Mouse (Mus musculus): ENCODE results near the gene Utrn. TPM values are rescaled to one million over a fixed set of nuclear protein-coding genes. Genes with fewer than 3 reads are reported as not detected.

Utrn gene
- total and polyA plus RNA-seq, 3 experiments, result 0.31 to 1.1 (median 0.67) TPM

DNA sequence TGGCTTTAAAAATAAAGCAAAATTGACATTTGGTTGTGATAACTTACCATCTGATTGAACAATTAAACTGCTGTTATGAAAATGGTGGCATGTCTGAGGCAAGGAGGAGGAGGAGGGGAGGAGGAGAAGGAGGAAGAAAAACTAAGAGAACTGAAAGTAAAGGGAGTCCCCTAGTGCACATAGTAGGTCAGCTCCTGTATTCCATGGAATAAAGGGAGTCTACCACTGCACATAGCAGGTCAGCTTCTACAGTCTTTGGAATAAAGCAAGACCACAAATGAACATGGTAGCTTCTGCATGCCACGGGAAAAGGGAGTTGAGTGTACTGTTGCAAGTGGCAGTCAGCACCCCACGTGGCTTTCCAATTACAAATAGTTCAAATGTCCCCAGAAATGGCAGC is 323.7 kb downstream of the Utrn start:
- H3K4me2 ChIP-seq (ENCODE audit: insufficient read depth, low read depth, poor library complexity, severe bottlenecking), result no peak overlapping the region
- in situ Hi-C loops (cut with MboI; ENCODE audit: low pct_ligation_motif_present, low pct_unique_long_range_greater_than_20kb, low sequenced_read_pairs), result no loop called here
- no peaks in the 10 kb centered on the region for H3K4me1 ChIP-seq (ENCODE audit: control insufficient read depth in 1 of 2, insufficient read depth in 2 of 2)
- no peaks in the 10 kb centered on the region for H3K27me3 ChIP-seq (replicated peaks)
- H3K9ac ChIP-seq (ENCODE audit: insufficient read depth, low read depth), result no peak overlapping the region
- H3K4me3 ChIP-seq (replicated peaks in 1 of 3; ENCODE audit: low read depth in 2 of 3, low read length in 2 of 3, poor library complexity in 1 of 3), result no peak overlapping the region
- no peaks in the 10 kb centered on the region for H3K79me2 ChIP-seq (replicated peaks; ENCODE audit: control insufficient read depth, extremely low read depth, insufficient read depth, poor library complexity, severe bottlenecking)
- no peak overlapping the region for H3K27ac ChIP-seq (ENCODE audit: insufficient read depth, low read depth)
- dilution Hi-C loops (cut with MboI; ENCODE audit: extremely low pct_ligation_motif_present, extremely low pct_unique_long_range_greater_than_20kb, low sequenced_read_pairs), result no loop called here
- no peaks in the 10 kb centered on the region for H3K9me3 ChIP-seq (replicated peaks; ENCODE audit: low read length)
- no peak for DNase-seq (ENCODE audit: extremely low read depth)
- H3K36me3 ChIP-seq (replicated peaks in 1 of 2; ENCODE audit: control insufficient read depth in 1 of 2, insufficient read depth in 1 of 2, low read length in 1 of 2), result no peaks in the 10 kb centered on the region
- no peak for TF ChIP-seq POLR2A (IDR thresholded peaks at IDR 0.05; ENCODE audit: low read depth, low read length)
- peak; percentile 63; the same call in 1 of the 2 replicates for TF ChIP-seq ZKSCAN1 (IDR thresholded peaks at IDR 0.05; ENCODE audit: borderline replicate concordance, low read depth, low read length)

DNA sequence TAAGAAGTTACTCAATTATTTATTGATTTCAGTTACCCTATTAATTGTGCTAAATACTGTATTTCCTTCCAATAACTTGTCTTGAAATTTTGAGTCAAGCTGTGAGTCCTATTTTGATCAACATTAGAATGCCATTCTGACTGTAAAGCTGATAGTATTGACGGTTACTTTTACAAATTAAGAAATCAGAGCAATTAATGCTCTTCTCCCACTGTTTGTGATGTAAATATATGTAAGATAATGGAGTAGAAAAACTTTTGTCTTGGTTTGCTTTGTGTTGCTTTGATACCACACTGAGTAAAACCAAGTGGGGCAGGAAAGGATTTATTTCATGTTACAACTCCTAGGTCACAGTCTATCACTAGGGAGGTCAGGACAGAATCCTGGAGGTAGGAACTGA is 327.4 kb downstream of the Utrn start:
- no peak for DNase-seq (ENCODE audit: extremely low read depth)
- no peaks in the 10 kb centered on the region for H3K36me3 ChIP-seq (replicated peaks in 1 of 2; ENCODE audit: control insufficient read depth in 1 of 2, insufficient read depth in 1 of 2, low read length in 1 of 2)
- no peaks in the 10 kb centered on the region for H3K27me3 ChIP-seq (replicated peaks)
- dilution Hi-C loops (cut with MboI; ENCODE audit: extremely low pct_ligation_motif_present, extremely low pct_unique_long_range_greater_than_20kb, low sequenced_read_pairs) (no loop called here), in situ Hi-C loops (cut with MboI; ENCODE audit: low pct_ligation_motif_present, low pct_unique_long_range_greater_than_20kb, low sequenced_read_pairs) (no loop called here)
- no peak overlapping the region for H3K9ac ChIP-seq (ENCODE audit: insufficient read depth, low read depth)
- H3K79me2 ChIP-seq (replicated peaks; ENCODE audit: control insufficient read depth, extremely low read depth, insufficient read depth, poor library complexity, severe bottlenecking), result no peaks in the 10 kb centered on the region
- no peaks in the 10 kb centered on the region for H3K4me1 ChIP-seq (ENCODE audit: control insufficient read depth in 1 of 2, insufficient read depth in 2 of 2)
- H3K4me2 ChIP-seq (ENCODE audit: insufficient read depth, low read depth, poor library complexity, severe bottlenecking), result no peak overlapping the region
- TF ChIP-seq EP300 (IDR thresholded peaks at IDR 0.05; ENCODE audit: low read length), result no peak
- TF ChIP-seq BHLHE40 (IDR thresholded peaks at IDR 0.05; ENCODE audit: low read depth, low read length), result no peak
- no peak for TF ChIP-seq ZKSCAN1 (IDR thresholded peaks at IDR 0.05; ENCODE audit: borderline replicate concordance, low read depth, low read length)
- TF ChIP-seq ETS1 (conservative IDR thresholded peaks at IDR 0.05; ENCODE audit: low read depth, low read length), result no peak
- TF ChIP-seq PAX5 (IDR thresholded peaks at IDR 0.05; ENCODE audit: low read length), result no peak
- no peak for TF ChIP-seq MAX (IDR thresholded peaks at IDR 0.05; ENCODE audit: low read length)
- no peak for TF ChIP-seq TCF12 (IDR thresholded peaks at IDR 0.05; ENCODE audit: low read depth, low read length)
- TF ChIP-seq GABPA (IDR thresholded peaks at IDR 0.05; ENCODE audit: insufficient replicate concordance, low read depth, low read length), result no peak
- no peak for TF ChIP-seq USF1 (IDR thresholded peaks at IDR 0.05; ENCODE audit: low read depth, low read length)
- TF ChIP-seq RAD21 (IDR thresholded peaks at IDR 0.05; ENCODE audit: low read depth, low read length), result no peak
- no peak for TF ChIP-seq MAZ (IDR thresholded peaks at IDR 0.05; ENCODE audit: low read depth, low read length)
- no peak for TF ChIP-seq NRF1 (IDR thresholded peaks at IDR 0.05; ENCODE audit: low read depth, low read length)
- H3K27ac ChIP-seq (ENCODE audit: insufficient read depth, low read depth), result no peak overlapping the region
- no peak overlapping the region for H3K4me3 ChIP-seq (replicated peaks in 1 of 3; ENCODE audit: low read depth in 2 of 3, low read length in 2 of 3, poor library complexity in 1 of 3)
- no peaks in the 10 kb centered on the region for H3K9me3 ChIP-seq (replicated peaks; ENCODE audit: low read length)

DNA sequence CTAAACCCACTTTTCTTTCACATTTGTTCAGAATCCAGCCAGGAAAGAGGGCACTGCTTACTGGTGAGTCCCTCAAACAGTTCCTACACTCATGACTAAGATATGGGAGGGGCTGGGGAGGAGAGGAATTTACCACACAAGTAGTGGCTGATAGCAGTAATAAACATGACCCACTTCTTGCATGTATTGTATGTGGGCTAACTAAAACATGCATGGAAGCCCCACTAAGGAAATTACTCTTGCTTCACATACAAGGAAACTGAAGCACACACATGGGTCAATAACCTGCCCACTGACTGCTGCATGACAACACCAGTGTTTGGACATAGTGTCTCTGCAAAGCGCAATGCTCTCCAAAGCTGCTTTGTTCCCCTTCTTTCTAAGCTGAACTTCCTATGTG is 333.9 kb downstream of the Utrn start:
- no peaks in the 10 kb centered on the region for H3K36me3 ChIP-seq (replicated peaks in 1 of 2; ENCODE audit: control insufficient read depth in 1 of 2, insufficient read depth in 1 of 2, low read length in 1 of 2)
- TF ChIP-seq SMC3 (IDR thresholded peaks at IDR 0.05; ENCODE audit: low read depth, low read length) (no peak), MAZ (IDR thresholded peaks at IDR 0.05; ENCODE audit: low read depth, low read length) (no peak), RAD21 (IDR thresholded peaks at IDR 0.05; ENCODE audit: low read depth, low read length) (no peak), TCF12 (IDR thresholded peaks at IDR 0.05; ENCODE audit: low read depth, low read length) (no peak), IRF4 (IDR thresholded peaks at IDR 0.05; ENCODE audit: low read depth, low read length) (no peak), ZMIZ1 (IDR thresholded peaks at IDR 0.05; ENCODE audit: low read depth, low read length) (no peak), NELFE (IDR thresholded peaks at IDR 0.05; ENCODE audit: low read depth, low read length) (no peak), PAX5 (IDR thresholded peaks at IDR 0.05; ENCODE audit: low read length) (no peak), HCFC1 (IDR thresholded peaks at IDR 0.05; ENCODE audit: low read depth, low read length) (no peak), MXI1 (IDR thresholded peaks at IDR 0.05; ENCODE audit: low read depth, low read length) (no peak), ZNF384 (IDR thresholded peaks at IDR 0.05; ENCODE audit: low read depth, low read length) (no peak), ETS1 (conservative IDR thresholded peaks at IDR 0.05; ENCODE audit: low read depth, low read length) (no peak), CHD2 (IDR thresholded peaks at IDR 0.05; ENCODE audit: low read length) (no peak), CHD1 (IDR thresholded peaks at IDR 0.05; ENCODE audit: low read depth, low read length) (no peak)
- dilution Hi-C loops (cut with MboI; ENCODE audit: extremely low pct_ligation_motif_present, extremely low pct_unique_long_range_greater_than_20kb, low sequenced_read_pairs), result no loop called here
- no peak overlapping the region for H3K9ac ChIP-seq (ENCODE audit: insufficient read depth, low read depth)
- no peaks in the 10 kb centered on the region for H3K4me1 ChIP-seq (ENCODE audit: control insufficient read depth in 1 of 2, insufficient read depth in 2 of 2)
- no peaks in the 10 kb centered on the region for H3K27me3 ChIP-seq (replicated peaks)
- DNase-seq (ENCODE audit: extremely low read depth), result no peak
- no peaks in the 10 kb centered on the region for H3K9me3 ChIP-seq (replicated peaks; ENCODE audit: low read length)
- H3K4me3 ChIP-seq (replicated peaks in 1 of 3; ENCODE audit: low read depth in 2 of 3, low read length in 2 of 3, poor library complexity in 1 of 3), result no peak overlapping the region
- H3K79me2 ChIP-seq (replicated peaks; ENCODE audit: control insufficient read depth, extremely low read depth, insufficient read depth, poor library complexity, severe bottlenecking), result no peaks in the 10 kb centered on the region
- in situ Hi-C loops (cut with MboI; ENCODE audit: low pct_ligation_motif_present, low pct_unique_long_range_greater_than_20kb, low sequenced_read_pairs), result no loop called here
- H3K27ac ChIP-seq (ENCODE audit: insufficient read depth, low read depth), result no peak overlapping the region
- H3K4me2 ChIP-seq (ENCODE audit: insufficient read depth, low read depth, poor library complexity, severe bottlenecking), result no peak overlapping the region
